Mouse (Mus musculus) activated CD4-positive, CD25-positive, alpha-beta regulatory T cell, adult 4 months (primary cell): ENCODE results near the gene Fcho1. TPM values are rescaled to one million over a fixed set of nuclear protein-coding genes. Genes with fewer than 3 reads are reported as not detected.

ENCODE experiments used
- ATAC-seq: one replicate; pipeline ENCODE4 v1.8.0; 2017
- polyA plus RNA-seq, 2 experiments: library from polyadenylated mRNA; unstranded; fragments of 100-300 nt; shearing (Covaris generic); gene quantifications; one replicate each; pipeline ENCODE4 v1.2.1; 2017

The Fcho1 gene
- polyA plus RNA-seq, 2 experiments from 2014 or later = 55.0 to 72.9 TPM

GRCm38 (mm10) chr8:71681369-71681915, 44.1 kb downstream of the Fcho1 start:
- no peak for ATAC-seq

- no peak for ATAC-seq
These were observed 45.0 kb downstream of the Fcho1 start for GRCm38 (mm10) chr8:71680471-71680870.

DNA sequence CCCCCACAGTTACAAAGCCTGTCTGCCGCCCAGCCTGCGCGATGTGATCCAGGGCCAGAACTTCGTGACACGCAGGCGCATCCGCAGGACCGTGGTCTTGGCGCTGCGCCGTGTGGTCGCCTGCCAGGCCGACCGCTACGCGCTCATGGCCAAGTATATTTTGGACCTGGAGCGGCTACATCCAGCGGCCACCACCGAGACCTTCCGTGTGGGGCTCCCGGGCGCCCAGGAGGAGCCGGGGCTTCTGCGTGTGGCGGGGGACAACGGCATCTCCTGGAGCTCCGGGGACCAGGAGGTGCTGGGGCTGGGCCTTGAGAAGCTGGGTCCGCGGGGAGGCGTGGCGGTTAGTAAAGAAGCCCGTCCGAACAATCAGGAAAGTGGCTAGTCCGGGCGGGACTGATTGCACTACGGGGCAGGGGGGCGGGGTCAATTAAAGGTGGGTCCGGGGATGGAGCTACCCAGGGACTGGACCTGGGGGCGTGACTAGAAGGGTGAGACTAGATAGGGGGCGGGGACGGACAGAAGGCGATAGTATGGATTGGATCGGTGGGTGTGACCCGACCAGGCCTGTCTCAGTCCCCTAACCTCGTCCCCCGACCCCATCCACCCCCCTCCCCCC, 45.9 kb downstream of the Fcho1 start:
- ATAC-seq = no peak

- ATAC-seq = no peak
These were observed 46.4 kb downstream of the Fcho1 start for GRCm38 (mm10) chr8:71679116-71679515.

DNA sequence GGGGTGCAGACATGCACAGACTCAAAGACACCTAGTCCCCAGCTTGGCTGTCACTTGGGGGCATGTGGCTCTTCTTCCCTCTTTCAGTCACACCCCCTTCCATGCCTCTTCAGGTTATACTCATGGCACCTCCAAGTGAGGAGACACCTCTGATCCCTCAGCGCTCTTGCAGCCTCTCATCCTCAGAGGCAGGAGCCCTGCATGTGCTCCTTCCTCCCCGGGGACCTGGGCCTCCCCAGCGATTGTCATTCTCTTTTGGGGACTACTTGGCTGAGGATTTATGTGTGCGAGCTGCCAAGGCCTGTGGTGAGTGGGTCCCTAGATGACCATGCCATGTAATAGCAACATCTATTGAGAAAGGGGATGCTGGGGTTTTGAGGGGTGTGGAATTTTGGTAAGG, 47.3 kb downstream of the Fcho1 start:
- ATAC-seq = no peak

DNA sequence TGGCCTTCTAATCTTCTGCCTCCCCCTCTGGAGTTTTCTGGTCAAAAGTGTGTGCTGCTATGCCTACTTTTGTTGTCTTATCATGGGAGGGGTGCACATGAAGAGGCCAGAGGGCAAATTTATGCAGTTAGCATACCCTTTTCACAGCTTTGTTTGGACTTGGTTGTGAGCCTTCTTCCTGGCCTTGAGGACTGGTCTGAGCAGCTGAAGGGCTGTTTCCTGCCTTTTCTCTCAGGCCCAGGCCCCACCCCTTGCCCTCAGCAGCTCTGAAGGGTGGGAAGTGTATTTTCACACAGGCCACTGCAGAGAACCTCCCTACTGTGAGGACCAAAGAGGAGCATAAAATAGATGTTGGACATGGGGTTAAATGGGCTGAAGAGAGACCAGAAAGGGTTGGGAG, 48.0 kb downstream of the Fcho1 start:
- no peak for ATAC-seq

GRCm38 (mm10) chr8:71676803-71677202, 48.7 kb downstream of the Fcho1 start:
- ATAC-seq = no peak

DNA sequence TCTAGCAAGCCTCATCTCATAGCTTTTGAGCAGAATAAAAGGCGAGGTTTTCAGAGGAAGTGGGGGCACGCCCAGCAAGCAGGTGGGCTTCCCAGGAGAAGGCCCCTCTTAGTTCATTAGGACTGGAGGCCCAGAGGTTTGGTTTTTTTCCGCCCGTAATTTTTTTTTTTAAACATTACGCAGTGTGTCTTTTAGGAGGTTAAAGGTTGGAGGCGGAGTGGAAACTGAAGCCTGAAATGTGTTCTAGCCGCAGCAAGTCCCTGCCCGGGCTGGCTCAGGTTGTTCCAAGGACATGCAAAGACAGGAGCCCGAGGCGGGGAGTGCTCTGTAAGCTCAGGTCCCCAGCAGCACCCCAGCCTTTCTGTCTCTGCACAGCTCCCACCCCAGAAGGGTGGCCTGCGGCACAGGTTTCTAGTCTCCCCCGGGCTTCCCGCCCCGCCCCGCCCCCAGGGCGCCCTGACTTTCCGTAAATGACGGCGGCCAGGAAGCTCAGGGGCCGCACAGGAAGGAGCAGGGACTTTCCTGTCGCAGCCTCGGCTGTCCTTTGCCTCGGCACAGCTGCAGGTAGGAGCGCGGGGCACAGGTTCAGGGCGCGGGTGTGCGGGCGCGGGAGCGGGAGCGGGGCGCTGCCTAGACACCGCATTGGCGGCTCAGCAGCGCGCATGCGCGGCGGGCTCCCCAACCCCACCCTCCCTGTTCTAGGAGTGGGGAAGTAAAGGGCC, 49.3 kb downstream of the Fcho1 start, which contains the start of gene Jak3:
Gene Jak3, plus strand, starts transcription at position 277 of the 722 bp plus-strand sequence.
- ATAC-seq = peak; percentile 73

GRCm38 (mm10) chr8:71675456-71676019, 50.0 kb downstream of the Fcho1 start:
- ATAC-seq = no peak

DNA sequence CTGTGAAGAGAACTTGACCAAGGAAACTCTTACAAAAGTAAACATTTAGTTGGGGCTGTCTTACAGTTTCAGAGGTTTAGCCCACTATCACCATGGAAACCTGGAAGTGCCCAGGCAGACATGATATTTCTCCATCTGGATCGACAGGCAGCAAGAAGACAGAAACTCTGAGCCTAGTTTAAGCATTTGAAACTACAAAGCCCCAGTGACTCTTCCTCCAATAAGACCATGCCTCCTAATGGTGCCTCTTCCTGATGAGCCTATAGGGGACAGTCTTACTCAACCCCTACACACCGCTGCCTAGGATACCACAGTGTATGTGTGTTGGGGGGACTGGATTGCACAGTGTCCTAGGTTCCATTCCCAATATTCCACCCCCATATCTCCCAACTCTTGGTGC, 51.4 kb downstream of the Fcho1 start:
- ATAC-seq = no peak

DNA sequence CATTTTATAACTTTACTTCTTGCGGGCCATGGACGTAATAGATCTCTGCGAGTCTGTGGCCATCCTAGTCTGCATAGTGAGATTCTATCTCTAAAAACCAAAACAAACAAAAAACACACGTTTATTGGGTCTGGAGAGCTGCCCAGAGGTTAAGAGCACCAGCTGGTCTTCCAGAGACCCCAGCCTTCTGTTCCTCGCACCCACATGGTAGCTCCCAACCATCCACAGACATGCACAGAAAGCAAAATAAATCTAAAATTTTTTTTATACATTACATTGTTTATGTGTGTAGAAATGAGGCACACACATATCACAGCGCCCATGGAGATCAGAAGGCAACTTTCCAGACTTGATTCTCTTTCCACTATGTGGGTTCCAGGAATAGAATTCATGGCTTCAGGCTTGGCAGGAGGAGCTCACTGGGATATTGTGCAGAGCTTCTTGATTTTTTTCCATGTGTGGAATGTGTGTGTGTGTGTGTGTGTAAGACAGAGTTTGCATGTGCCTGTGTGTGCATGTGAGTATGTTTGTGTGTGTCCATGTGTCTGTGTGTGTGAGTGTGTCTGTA, 53.3 kb downstream of the Fcho1 start:
- ATAC-seq = no peak

- peak; percentile 51 for ATAC-seq
These were observed 54.0 kb downstream of the Fcho1 start, which contains the start of gene Unc13a for GRCm38 (mm10) chr8:71671549-71671965. Gene Unc13a (minus strand): TSS chr8:71671757.

GRCm38 (mm10) chr8:71670621-71671548, 54.6 kb downstream of the Fcho1 start:
- ATAC-seq = peak; percentile 8

GRCm38 (mm10) chr8:71670198-71670597, 55.3 kb downstream of the Fcho1 start:
- ATAC-seq = no peak

DNA sequence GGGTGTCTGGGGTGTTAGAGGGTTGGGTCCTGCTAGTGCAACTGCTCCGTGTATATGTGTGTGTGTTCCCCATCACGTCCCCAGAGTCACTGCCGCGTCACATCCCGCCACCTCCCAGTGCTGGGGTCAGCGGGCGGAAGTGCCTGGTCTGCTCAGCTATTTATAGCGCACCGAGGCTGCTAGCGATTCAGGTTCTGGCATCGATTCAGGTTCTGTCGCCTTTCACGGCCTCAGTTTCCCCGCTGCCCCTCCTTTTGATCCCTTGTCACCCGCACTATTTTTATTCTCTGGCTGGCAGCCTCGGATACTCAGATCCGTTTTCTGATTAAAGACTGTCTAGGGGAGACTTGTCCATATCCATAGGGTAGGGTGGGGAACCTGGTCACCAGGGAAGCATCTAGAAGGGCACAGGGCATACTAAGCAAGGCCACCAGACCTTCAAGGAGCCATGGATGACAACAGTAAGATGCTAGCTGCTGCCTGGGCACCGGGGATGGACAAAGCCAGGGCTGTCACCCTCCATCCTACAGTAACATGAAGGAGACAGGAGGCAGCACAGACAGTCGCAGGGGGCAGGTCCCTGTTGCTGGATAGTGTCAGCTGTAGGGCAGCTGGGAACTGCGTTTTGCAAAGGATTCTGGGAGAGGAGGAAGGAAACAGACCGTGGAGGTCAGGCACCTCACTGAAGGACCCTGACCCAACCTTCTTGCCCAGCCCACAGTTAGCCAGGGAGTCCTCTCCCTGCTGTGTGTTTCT, 57.1 kb downstream of the Fcho1 start:
- ATAC-seq = peak; percentile 76

GRCm38 (mm10) chr8:71667256-71667655, 58.3 kb downstream of the Fcho1 start:
- no peak for ATAC-seq

DNA sequence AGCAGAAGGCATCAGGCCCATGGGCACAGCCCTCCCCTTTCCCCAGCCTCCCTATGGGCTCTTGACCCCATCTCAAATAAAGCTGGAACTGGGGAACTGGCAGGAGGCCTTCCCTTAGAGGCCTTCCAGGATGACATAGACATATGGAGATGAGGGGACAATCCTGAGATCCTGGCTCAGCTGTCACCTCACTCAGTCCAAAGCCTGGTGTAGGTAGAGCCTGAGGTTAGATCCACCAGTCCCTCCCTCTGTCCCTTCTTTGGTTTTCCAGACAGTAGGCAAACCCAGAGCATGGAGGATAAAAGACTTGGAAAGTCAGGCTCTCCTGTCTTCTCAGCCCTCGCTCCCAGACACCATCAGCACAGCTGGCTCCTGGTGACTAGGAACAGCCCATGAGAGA, 58.7 kb downstream of the Fcho1 start:
- no peak for ATAC-seq

DNA sequence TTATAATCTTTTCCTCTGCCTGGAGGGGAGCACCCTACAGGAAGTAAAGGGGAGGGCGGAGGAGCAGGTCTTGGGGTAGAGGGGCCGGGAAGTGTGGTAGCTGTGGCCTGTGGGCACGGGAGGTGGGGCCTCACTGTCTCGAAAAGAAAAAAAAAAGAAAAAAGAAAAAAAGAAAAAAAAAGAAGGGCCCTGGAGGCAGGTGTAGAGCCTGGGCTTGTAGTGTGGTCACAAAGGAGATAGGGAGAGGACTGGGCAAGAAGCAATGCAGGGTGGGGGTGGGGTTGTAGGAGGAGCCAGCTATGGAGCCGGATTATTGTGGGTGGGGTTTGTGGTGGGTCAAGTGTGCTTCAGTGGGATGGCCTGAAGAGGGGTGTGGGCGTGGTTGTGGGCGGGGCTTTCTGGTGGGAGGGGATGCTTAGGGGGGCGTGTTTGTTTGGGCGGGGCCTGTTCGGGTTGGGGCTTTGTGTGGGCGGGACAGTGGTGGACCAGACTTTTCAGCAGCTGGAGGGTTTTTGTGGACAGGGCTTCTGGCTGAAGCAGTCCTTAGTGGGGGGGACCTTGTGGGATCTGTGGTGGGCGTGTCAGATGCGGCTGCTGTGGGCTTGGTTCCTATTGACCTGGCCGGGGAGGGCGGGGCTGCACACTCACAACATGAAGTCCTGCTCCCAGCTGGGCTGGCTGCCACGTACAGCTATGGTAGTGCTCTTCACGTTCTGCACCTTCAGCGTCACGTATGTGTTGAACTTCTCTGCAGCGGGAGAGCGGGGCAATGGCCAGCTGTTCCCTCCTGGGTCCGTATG, 60.0 kb downstream of the Fcho1 start:
- peak; percentile 40 for ATAC-seq

DNA sequence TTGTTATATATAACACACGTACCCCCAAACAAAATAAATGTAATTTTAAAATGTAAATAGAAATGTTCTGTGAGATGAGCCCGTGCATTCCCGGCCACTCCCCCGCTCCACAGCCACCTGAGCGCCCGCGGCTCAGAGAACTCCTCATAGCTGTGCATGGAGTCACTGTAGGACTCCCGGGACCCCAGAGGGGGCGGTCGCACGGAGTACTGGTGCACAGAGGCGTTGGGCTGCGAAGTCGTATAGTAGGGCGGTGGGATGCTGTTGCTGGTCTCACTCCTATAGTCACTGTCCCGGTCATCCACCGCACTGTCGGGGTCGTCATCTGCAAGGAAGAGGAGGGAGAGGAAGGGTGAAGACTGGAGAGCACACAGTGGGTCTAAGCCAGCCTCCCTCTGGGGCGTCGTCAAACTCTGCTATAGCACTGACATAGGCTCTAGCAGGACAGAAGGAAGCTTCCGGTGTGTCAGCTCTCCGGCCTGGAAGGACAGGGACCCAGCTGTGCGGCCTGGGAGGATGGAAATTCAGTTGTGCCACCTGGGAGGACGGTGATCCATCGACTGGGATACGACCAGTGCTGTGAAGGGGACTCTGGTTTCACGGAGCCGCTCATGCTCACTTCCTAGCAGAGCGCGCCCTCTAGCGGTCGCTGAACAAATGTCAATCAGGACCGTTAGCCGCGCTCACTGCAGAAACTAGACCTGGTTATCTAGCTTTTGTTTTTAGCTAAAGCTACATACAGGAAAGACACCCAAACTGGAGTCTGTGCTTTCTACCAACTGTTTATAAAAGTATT, 65.0 kb downstream of the Fcho1 start:
- ATAC-seq = peak; percentile 62

GRCm38 (mm10) chr8:71659751-71660150, 65.8 kb downstream of the Fcho1 start:
- no peak for ATAC-seq
